Mouse (Mus musculus) embryonic facial prominence, embryonic 15.5 days (tissue): ENCODE data around the gene Sppl3. TPM values are rescaled to one million over a fixed set of nuclear protein-coding genes. Genes with fewer than 3 reads are reported as not detected.
A peak's percentile ranks its signal among the peaks of the same experiment; 100 is the strongest.

Experiments
- ATAC-seq: fragments of 200-750 bp; cut with Nextera tagmentation; 2 replicates; pipeline ENCODE4 v1.8.0; 2017; ENCODE audit warnings: low read depth, moderate TSS enrichment; ENCODE audit not compliant: insufficient number of reproducible peaks, low FRiP score, low TSS enrichment
- H3K27ac ChIP-seq: fragments of 300-500 bp; sonication (generic); replicated peaks from 2 replicates; pipeline ENCODE4 v1.5.1; 2015; ENCODE audit warnings: mild to moderate bottlenecking, inconsistent platforms
- H3K27me3 ChIP-seq: fragments of 300-500 bp; sonication (generic); 2 replicates; pipeline ENCODE4 v1.6.1; 2015; ENCODE audit warnings: inconsistent platforms
- H3K36me3 ChIP-seq: fragments of 300-500 bp; sonication (generic); 2 replicates; pipeline ENCODE4 v1.6.1; 2015; ENCODE audit warnings: mild to moderate bottlenecking, inconsistent platforms
- H3K4me1 ChIP-seq: fragments of 300-500 bp; sonication (generic); 2 replicates; pipeline ENCODE4 v1.6.1; 2015; ENCODE audit warnings: inconsistent platforms
- H3K4me2 ChIP-seq: fragments of 300-500 bp; sonication (generic); replicated peaks from 2 replicates; pipeline ENCODE4 v1.6.1; 2015; ENCODE audit warnings: mild to moderate bottlenecking, inconsistent platforms
- H3K4me3 ChIP-seq: fragments of 300-500 bp; sonication (generic); replicated peaks from 2 replicates; pipeline ENCODE4 v1.5.1; 2015; ENCODE audit warnings: mild to moderate bottlenecking, inconsistent platforms
- H3K9ac ChIP-seq: fragments of 300-500 bp; sonication (generic); 2 replicates; pipeline ENCODE4 v1.6.1; 2015; ENCODE audit warnings: inconsistent platforms
- H3K9me3 ChIP-seq: fragments of 300-500 bp; sonication (generic); replicated peaks from 2 replicates; pipeline ENCODE4 v1.6.1; 2016; ENCODE audit warnings: inconsistent platforms
- WGBS: fragments of 180-500 bp; shearing (Covaris S2); methylation state at CpG from one replicate; pipeline ENCODE4 v1.1.7; 2015; 5-methylcytosine and 5-hydroxymethylcytosine counted together
- polyA plus RNA-seq: library from polyadenylated mRNA; unstranded; fragments of >200 nt; fragmentation: Nextera tagmentation; extraction: Ambion mirVana; gene quantifications from 2 replicates; pipeline ENCODE4 v1.2.1, GENCODE M21; 2015

Gene Sppl3
- polyA plus RNA-seq, 1 experiment from 2014 or later: 20.9 TPM

- H3K4me3 ChIP-seq: no peak overlapping the region
- H3K4me2 ChIP-seq: no peak overlapping the region
- ATAC-seq: no peak
- 91% methylated on average over 22 of the region's 22 CpGs for WGBS
- H3K27ac ChIP-seq: no peak overlapping the region
- peaks cover 62% of the 10 kb centered on the region for H3K36me3 ChIP-seq
- H3K4me1 ChIP-seq: peaks cover 14% of the 10 kb centered on the region
- H3K9me3 ChIP-seq: no peaks in the 10 kb centered on the region
- H3K27me3 ChIP-seq: no peaks in the 10 kb centered on the region
- no peak overlapping the region for H3K9ac ChIP-seq
Observed at GRCm38 (mm10) chr5:115127421-115128179, 116.7 kb downstream of the Sppl3 start.

- Histone ChIP-seq H3K4me2 (no peak overlapping the region), H3K9ac (no peak overlapping the region), H3K27me3 (no peaks in the 10 kb centered on the region), H3K9me3 (no peaks in the 10 kb centered on the region), H3K4me3 (no peak overlapping the region), H3K27ac (no peak overlapping the region), H3K4me1 (peaks cover 29% of the 10 kb centered on the region), H3K36me3 (peaks cover 51% of the 10 kb centered on the region)
- ATAC-seq: no peak
- WGBS: 87% methylated on average over 6 of the region's 6 CpGs
Observed at GRCm38 (mm10) chr5:115129328-115129727, 118.4 kb downstream of the Sppl3 start.

GRCm38 (mm10) chr5:115132465-115132864 is 121.5 kb downstream of the Sppl3 start:
- no peak overlapping the region for H3K9ac ChIP-seq
- no peaks in the 10 kb centered on the region for H3K9me3 ChIP-seq
- no peak for ATAC-seq
- peaks cover 17% of the 10 kb centered on the region for H3K4me1 ChIP-seq
- peaks cover 26% of the 10 kb centered on the region for H3K36me3 ChIP-seq
- H3K27me3 ChIP-seq: no peaks in the 10 kb centered on the region
- H3K4me2 ChIP-seq: no peak overlapping the region
- no peak overlapping the region for H3K27ac ChIP-seq
- H3K4me3 ChIP-seq: no peak overlapping the region
- 89% methylated on average over 8 of the region's 8 CpGs for WGBS

GRCm38 (mm10) chr5:115133358-115134066 is 122.6 kb downstream of the Sppl3 start:
- Histone ChIP-seq H3K27me3 (no peaks in the 10 kb centered on the region), H3K4me3 (peak overlapping the region; percentile 78), H3K4me2 (peak overlapping the region; percentile 86), H3K36me3 (peaks cover 15% of the 10 kb centered on the region), H3K9ac (peak overlapping the region; percentile 26; the same call in 1 of the 2 replicates), H3K9me3 (no peaks in the 10 kb centered on the region), H3K27ac (no peak overlapping the region), H3K4me1 (peaks cover 17% of the 10 kb centered on the region)
- no peak for ATAC-seq
- 43% methylated on average over 6 of the region's 6 CpGs for WGBS

- Histone ChIP-seq H3K9me3 (no peaks in the 10 kb centered on the region), H3K4me1 (peaks cover 17% of the 10 kb centered on the region), H3K4me2 (peak within 1 kb of the TSS; percentile 86), H3K9ac (peak within 1 kb of the TSS; percentile 69), H3K36me3 (peaks cover 8% of the 10 kb centered on the region), H3K27ac (no peak within 1 kb of the TSS), H3K4me3 (peak within 1 kb of the TSS; percentile 78), H3K27me3 (no peaks in the 10 kb centered on the region)
- under 1% methylated on average over 65 of the region's 81 CpGs for WGBS
- ATAC-seq: peak; percentile 91
Observed at GRCm38 (mm10) chr5:115134234-115135165, 123.6 kb downstream of the Sppl3 start, which contains the start of gene Unc119b. Unc119b (minus strand) TSS chr5:115134975.

GRCm38 (mm10) chr5:115139124-115139523 is 128.2 kb downstream of the Sppl3 start:
- Histone ChIP-seq H3K9me3 (no peaks in the 10 kb centered on the region), H3K4me3 (no peak overlapping the region), H3K36me3 (peaks cover 11% of the 10 kb centered on the region; the same call in 1 of the 2 replicates), H3K9ac (no peak overlapping the region), H3K4me1 (peaks cover under 1% of the 10 kb centered on the region), H3K27ac (no peak overlapping the region), H3K27me3 (no peaks in the 10 kb centered on the region), H3K4me2 (no peak overlapping the region)
- 38% methylated on average over 4 of the region's 4 CpGs for WGBS
- ATAC-seq: no peak

GRCm38 (mm10) chr5:115140726-115141125 is 129.8 kb downstream of the Sppl3 start:
- no peak overlapping the region for H3K4me2 ChIP-seq
- no peaks in the 10 kb centered on the region; the same call in 1 of the 2 replicates for H3K4me1 ChIP-seq
- no peak overlapping the region for H3K27ac ChIP-seq
- WGBS: 62% methylated on average over 3 of the region's 3 CpGs
- H3K9me3 ChIP-seq: no peaks in the 10 kb centered on the region
- ATAC-seq: no peak
- H3K4me3 ChIP-seq: no peak overlapping the region
- no peak overlapping the region for H3K9ac ChIP-seq
- H3K36me3 ChIP-seq: peaks cover 26% of the 10 kb centered on the region
- no peaks in the 10 kb centered on the region for H3K27me3 ChIP-seq

- WGBS: 88% methylated on average over 9 of the region's 9 CpGs
- no peak for ATAC-seq
- Histone ChIP-seq H3K27me3 (no peaks in the 10 kb centered on the region), H3K4me1 (no peaks in the 10 kb centered on the region; the same call in 1 of the 2 replicates), H3K9me3 (no peaks in the 10 kb centered on the region), H3K4me2 (no peak overlapping the region), H3K4me3 (no peak overlapping the region), H3K36me3 (peaks cover 41% of the 10 kb centered on the region), H3K9ac (no peak overlapping the region), H3K27ac (no peak overlapping the region)
Observed at GRCm38 (mm10) chr5:115142166-115142697, 131.3 kb downstream of the Sppl3 start.

GRCm38 (mm10) chr5:115143552-115143951 is 132.6 kb downstream of the Sppl3 start:
- no peaks in the 10 kb centered on the region for H3K27me3 ChIP-seq
- no peak overlapping the region for H3K9ac ChIP-seq
- peaks cover 54% of the 10 kb centered on the region for H3K36me3 ChIP-seq
- H3K4me3 ChIP-seq: no peak overlapping the region
- ATAC-seq: no peak
- WGBS: 70% methylated on average over 10 of the region's 10 CpGs
- no peaks in the 10 kb centered on the region for H3K9me3 ChIP-seq
- no peaks in the 10 kb centered on the region; the same call in 1 of the 2 replicates for H3K4me1 ChIP-seq
- no peak overlapping the region for H3K4me2 ChIP-seq
- no peak overlapping the region for H3K27ac ChIP-seq

GRCm38 (mm10) chr5:115144471-115144870 is 133.5 kb downstream of the Sppl3 start:
- Histone ChIP-seq H3K27me3 (no peaks in the 10 kb centered on the region), H3K4me1 (no peaks in the 10 kb centered on the region; the same call in 1 of the 2 replicates), H3K36me3 (peaks cover 62% of the 10 kb centered on the region), H3K9ac (no peak overlapping the region), H3K4me2 (no peak overlapping the region), H3K27ac (0 out of 2 replicates have a peak overlapping the region, but pooled peaks have one; percentile 4), H3K4me3 (no peak overlapping the region), H3K9me3 (no peaks in the 10 kb centered on the region)
- 60% methylated on average over 6 of the region's 6 CpGs for WGBS
- ATAC-seq: no peak
